Mouse (Mus musculus): Measurements from ENCODE around the gene Acsl4.

Gene Acsl4

DNA sequence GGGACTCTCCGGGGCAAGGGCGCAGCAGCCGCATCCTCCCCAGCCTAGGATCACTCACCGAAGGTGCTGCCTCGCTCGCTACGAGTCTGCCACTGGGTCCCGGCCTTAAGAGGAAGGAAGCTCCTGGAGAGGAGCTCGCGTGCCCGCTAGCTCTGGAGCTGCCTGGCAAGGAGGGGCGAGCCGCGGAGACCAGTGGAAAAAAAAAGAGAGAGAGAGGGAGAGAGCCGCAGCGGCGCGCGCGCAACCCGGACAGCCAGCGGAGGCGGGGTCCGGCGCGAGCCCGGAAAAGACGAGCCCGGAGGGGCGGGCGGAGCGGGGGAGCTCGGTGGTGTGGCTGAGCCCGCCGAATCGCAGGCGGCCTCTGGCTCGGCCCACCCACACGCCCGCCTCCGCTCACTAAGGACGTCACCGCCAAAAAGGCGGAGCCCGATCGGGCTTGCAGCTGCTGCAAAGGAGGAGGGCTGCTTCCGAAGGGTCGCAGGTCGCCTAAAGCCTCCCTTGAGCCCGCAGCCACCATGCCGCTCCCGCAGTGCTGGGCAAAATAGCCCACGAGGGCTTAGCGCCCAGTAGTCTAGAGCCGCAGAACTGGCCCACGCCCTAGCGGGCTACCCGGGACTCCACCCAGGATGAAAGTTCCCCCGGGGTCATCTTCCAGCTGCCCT, at the start of gene Acsl4:
Acsl4 (minus strand) TSS at position 289 of the 662 bp plus-strand sequence.
- peak; percentile 67 for DNase-seq (ENCODE audit: low spot score)

- no peak for DNase-seq (ENCODE audit: low spot score)
These were observed 47.7 kb upstream of the Acsl4 start for GRCm38 (mm10) chrX:142437971-142438504.

- DNase-seq (ENCODE audit: low spot score) = no peak
These were observed 42.5 kb upstream of the Acsl4 start for GRCm38 (mm10) chrX:142432846-142433245.

GRCm38 (mm10) chrX:142427111-142427510, 36.8 kb upstream of the Acsl4 start:
- DNase-seq (ENCODE audit: low spot score) = no peak

- DNase-seq (ENCODE audit: low spot score) = no peak
These were observed 36.3 kb upstream of the Acsl4 start for GRCm38 (mm10) chrX:142426628-142427027.

- no peak for DNase-seq (ENCODE audit: low spot score)
These were observed 23.5 kb upstream of the Acsl4 start for GRCm38 (mm10) chrX:142413884-142414283.

GRCm38 (mm10) chrX:142410060-142410459, 19.7 kb upstream of the Acsl4 start:
- DNase-seq (ENCODE audit: low spot score) = no peak

- DNase-seq (ENCODE audit: low spot score) = no peak
These were observed 19.0 kb upstream of the Acsl4 start for GRCm38 (mm10) chrX:142409338-142409737.

- DNase-seq (ENCODE audit: low spot score) = no peak
These were observed 12.8 kb upstream of the Acsl4 start for GRCm38 (mm10) chrX:142403114-142403513.

- DNase-seq (ENCODE audit: low spot score) = no peak
These were observed 8.3 kb upstream of the Acsl4 start for GRCm38 (mm10) chrX:142398621-142399020.

DNA sequence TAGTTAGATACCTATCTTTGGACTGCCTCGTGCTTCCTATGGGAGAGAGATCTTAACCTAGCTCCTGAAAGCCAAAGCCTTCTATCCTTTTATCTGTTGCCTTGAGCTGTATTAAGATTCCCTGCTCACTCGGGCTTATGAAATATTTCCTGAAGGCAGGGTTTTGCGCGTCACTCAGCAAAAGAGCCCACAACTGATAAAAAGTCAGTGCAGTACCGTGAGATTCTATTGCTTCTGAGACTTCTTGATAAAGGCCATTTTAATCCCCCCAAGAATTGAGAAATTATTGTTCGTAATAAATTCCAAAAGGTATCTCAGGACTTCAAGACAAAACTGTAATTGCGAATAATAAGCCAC, 552 bp upstream of the Acsl4 start:
- no peak for DNase-seq (ENCODE audit: low spot score)

GRCm38 (mm10) chrX:142389581-142390159, 665 bp downstream of the Acsl4 start:
- DNase-seq (ENCODE audit: low spot score) = no peak

DNA sequence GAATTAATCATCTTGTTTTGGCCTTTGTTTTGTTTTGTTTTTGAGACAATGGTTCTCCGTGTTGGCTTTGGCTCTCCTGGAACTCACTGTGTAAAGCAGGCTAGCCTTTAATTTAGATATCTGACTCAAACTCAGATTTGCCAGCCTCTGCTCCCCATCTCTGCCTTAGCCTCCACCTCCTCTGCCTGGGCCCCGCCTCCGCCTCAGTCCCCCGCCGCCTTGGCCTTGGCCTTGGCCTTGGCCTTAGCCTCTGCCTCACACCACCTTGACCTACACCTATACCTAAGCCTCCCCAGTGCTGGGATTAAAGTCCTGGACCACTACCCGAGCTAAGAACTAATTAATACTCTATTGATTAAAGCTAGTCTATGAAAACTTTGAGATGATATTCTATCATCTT, 2.2 kb downstream of the Acsl4 start:
- DNase-seq (ENCODE audit: low spot score) = no peak

DNA sequence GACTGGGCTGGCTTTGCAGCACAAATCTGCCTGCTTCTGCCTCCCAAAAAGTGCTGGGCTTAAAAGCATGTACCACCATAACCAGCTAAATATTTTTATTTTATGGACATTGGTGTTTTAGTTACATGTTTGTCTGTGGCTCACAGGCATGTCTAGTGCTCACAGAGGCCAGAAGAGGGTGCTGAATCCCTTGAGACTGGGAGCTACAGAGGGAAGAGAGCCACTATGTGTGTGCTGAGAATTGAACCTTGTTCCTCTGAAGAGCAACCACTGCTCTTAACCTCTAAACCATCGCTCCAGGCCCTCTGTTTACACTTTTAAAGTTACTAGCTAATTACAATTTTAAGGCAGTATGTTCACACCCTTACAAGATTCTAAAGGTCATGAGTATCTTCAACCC, 2.7 kb downstream of the Acsl4 start:
- DNase-seq (ENCODE audit: low spot score) = no peak

DNA sequence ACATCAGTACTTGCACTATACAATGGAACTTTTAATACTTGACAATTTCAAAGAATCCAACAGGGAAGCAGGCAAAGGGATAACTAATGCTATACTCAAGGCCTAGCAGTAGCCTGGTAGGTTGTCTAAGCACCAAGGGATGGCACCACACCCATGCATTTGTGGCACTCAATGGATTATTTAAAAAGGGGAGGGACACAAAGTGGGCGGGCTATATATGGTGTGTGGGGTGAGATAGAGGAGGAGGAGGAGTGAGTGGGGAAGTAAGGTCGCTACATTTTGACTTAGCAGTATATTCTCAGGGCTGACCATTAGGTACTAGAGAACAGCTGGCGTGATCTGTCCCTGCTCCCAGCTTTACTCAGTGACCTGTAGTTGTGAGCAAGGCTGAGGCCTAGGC, 5.4 kb downstream of the Acsl4 start:
- no peak for DNase-seq (ENCODE audit: low spot score)

DNA sequence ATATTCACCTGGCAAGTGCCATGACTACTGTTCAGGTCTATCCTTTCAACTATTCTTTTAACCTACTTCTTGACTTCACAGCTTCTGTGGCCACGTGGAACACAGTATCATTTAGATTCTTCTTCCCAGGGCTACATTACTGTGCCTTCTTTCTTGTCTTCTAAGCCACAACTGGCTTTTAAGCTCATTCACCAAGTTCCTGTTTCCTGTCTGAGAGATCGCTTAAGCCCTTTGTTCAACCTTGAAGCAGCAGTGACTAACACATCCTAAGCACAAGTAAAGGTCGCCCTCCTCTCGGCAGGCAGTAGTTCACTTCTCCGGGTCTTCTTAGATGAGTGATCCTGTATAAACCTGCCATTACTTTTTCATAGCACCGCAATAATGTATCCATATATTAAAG, 10.4 kb downstream of the Acsl4 start:
- DNase-seq (ENCODE audit: low spot score) = no peak

DNA sequence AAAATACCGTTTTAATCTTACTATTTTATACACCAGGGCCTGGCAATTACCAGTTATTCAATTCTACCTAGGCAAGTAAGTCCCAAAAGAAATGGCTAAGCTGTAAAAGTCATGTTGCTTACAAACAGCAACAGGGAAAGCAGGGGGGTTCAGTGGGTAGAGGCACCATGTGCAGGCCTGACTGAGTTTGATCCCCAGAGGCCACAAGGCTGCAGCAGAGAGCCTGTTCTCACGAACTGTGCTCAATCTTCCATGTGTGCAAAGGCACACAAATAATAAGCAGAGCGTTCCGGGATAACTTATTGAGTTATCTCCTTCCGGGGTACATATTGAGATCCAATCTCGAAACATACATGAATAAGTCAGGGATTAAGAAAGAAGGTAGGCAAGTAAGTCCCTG, 12.3 kb downstream of the Acsl4 start:
- no peak for DNase-seq (ENCODE audit: low spot score)

GRCm38 (mm10) chrX:142377358-142377757, 13.0 kb downstream of the Acsl4 start:
- DNase-seq (ENCODE audit: low spot score) = no peak

DNA sequence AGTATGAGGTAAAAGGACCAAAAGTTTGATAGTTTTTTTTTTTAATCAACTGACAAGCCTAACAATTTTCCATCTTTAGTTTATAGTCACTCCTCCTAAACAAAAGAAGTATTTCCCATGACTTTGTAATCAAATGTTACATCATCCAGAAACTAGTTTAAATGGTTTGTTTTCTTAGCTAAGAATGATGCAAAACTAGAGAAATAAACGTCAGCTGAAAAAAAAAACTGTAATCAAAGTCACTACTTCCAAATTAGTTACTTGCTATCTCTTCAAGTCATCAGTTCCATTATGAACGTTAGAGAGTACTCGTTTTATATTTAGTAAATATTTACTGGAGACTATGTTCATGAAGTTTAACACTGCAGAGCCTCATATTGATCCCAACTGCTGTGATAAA, 13.6 kb downstream of the Acsl4 start:
- no peak for DNase-seq (ENCODE audit: low spot score)

- DNase-seq (ENCODE audit: low spot score) = no peak
These were observed 14.8 kb downstream of the Acsl4 start for GRCm38 (mm10) chrX:142375519-142375918.

DNA sequence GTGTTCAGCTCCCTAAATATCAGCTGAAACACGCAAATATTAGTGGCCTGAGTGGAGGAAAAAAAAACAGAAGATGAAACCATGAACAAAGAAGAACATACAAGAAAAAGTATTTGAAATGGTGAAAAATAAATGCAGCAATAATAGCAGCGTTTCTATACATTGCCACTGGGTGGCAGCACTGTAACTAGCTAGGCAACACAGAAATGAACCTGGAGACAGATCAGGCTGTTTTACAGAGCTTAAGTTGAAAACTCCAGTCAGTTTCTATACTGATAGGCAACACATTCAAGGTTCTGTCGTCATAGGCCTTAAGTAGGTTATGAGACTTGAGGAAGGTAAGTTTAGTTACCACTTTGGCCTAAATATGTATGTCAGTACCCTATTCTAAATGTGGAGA, 17.9 kb downstream of the Acsl4 start:
- DNase-seq (ENCODE audit: low spot score) = peak; percentile 25

DNA sequence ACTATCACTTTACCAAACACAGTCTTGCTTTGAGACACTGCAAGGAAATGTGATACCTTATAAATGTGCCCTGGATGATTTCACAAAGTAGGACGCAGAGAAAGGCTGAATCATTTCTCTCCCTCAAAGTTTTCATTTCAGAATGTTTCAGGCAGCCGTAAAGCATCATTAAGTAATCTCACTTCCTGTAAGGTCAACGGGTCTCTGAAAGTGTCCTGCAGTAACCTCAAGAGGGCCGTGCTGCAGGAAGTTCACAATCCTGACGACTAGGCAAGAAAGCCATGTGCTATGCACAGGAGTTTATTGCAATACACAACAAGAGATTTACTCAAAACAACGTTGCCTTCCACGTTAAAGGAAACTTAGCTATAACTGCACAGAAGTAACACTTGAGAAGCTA, 20.4 kb downstream of the Acsl4 start:
- DNase-seq (ENCODE audit: low spot score) = no peak

- DNase-seq (ENCODE audit: low spot score) = no peak
These were observed 26.5 kb downstream of the Acsl4 start for GRCm38 (mm10) chrX:142363882-142364281.

DNA sequence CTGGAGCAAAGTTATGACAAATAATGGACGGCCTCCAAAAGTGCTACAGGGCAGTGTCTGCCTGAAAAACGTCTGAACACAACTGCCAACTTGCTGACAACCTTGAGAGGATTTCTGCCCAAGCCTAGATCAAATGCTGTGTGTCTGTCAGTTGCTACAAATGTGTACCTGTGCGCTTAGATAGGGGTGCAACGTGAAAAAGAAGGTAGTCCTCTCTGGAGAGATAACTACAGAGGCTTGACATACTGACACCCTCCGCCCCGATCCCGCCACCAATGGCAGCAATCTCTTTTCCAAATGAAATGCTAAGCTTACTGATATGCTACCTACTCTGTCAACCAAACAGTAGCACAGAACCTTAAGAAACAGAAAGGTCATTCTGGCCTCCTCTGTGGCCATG, 31.3 kb downstream of the Acsl4 start:
- DNase-seq (ENCODE audit: low spot score) = no peak
